Mouse (Mus musculus) thymus, postnatal 36 days (tissue): ENCODE results near the gene Lypd6b.

Experiments
- DNase-seq, 2 experiments: peaks; one replicate each; pipeline ENCODE4 v3.0.0; 2022; ENCODE audit warnings: mixed read lengths in 2 of 2

The Lypd6b gene

DNA sequence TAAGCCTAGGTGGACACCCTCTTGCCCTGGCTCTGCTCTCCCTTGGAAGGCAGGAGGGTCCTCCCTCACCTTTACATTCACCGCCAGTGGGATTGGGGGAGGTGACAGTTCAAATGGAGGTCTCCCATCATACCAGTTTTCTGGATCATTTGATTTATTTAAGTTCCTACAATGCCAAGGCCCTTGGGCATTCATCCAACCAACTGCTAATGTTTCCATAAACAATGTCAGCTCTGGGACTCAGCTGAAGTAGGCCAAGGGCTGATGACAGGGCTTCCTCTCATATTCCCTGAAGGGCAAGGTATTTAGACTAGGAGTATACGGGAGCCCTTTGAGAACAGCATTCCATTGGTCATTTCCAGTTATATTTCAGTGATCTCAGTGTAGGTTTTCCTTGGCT, 170.0 kb downstream of the Lypd6b start:
- DNase-seq, result no peak

DNA sequence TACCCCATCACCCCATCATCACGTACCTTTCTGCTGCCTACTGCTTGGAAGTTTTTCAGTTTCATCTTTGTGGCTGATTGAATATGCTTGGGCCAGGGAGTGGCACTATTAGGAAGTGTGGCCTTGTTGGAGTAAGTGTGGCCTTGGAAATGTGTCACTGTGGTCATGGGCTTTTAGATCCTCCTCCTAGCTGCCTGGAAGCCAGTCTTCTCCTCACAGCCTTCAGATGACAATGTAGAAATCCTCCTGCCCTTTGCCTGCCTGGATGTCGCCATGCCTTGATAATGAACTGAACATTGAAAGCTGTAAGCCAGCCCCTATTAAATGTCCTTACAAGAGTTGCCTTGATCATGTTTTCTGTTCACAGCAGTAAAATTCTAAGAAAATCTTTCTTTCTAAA, 174.5 kb downstream of the Lypd6b start:
- no peak for DNase-seq

DNA sequence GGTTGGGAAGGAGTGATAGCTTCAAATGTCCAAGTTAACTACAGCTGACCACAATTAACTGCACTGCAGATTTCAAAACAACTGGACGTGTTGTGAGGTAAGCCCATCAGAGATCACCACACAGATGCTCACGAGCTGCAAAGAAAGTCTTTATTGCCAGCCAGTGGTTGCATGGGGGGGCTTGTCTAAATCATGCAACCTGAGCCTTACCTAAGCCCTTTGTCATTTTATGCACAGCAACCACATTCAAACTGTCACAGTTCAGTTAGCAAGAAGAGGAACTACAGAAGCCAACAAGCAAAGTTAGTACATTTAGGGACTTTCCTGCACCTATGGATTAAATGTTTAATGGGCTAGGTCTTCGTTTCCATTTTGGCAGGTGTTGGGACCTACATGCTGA, 177.4 kb downstream of the Lypd6b start:
- no peak for DNase-seq

DNA sequence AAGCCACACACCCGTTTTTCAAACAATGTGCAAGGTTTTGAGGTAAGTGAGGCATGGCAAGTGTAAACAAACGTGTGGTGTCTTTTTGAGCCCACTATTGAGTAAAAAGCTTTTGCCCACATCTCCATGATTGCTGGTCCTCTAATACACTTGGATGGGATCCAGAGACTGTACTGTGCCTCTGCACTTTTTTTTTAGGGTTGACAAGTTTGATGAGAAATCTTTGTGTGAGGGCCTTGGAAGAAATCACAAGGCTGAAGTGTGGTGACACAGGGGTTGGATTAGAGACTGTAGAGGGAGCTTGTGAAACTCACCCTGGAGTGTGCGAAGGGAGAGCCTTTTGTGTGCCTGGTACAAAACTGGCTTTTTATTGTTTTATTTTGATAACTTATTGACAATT, 180.3 kb downstream of the Lypd6b start:
- DNase-seq, result no peak

DNA sequence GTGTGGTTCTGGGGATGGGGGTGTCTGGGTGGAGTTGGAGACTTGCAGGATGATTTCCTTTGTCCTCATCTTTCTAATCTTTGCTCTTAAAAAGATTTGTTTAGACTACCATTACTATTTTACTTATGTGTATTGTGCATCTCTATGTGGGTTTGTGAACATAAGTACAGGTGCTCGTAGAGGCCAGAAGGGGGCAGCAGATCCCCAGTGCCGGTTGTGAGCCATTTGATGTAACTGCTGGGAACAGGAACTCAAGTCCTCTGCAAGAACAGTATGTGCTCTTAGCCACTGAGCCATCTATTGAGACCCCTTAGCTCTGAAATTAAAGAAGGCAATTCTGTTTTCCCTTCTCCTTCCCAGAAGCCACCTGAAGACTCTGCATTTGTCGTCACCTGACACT, 183.5 kb downstream of the Lypd6b start:
- DNase-seq, result no peak

DNA sequence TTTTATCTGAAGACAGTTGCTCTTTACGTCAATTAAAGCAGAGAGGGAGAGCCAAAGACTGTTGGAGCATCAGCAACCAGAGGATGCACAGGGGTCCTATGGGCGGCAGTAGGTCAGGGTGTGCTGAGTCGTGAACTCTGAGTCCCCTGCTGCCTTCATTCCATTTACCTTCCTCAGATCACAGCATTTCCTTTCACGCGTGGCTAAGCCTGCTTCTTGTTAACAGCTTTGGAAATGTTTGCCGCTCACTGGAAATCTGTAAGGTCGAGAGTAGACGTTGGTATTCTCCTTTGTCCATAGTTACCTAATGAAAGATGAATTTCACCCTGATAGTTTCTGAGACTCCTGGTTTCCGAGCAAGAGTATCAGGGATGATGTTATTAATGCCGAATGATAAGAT, 191.1 kb downstream of the Lypd6b start:
- no peak for DNase-seq

DNA sequence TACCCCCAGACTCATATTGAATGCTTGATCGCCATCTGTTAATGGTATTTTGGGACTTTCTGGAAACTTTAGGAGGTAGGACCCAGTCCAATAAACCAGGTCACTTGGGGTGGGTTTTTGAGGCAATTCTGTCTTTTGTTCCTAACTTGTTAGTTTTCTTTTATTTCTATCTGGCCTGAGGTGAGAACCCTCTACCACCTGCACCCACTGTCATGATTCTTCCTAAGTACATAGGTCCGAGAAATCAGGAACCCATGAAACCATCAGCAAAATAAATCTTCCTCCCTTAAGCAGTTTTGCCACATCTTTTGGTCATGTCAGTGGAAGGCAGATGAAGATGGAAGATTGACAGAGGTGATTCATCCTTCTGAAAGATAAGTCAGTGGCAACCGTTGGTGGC, 192.5 kb downstream of the Lypd6b start:
- DNase-seq, result no peak

DNA sequence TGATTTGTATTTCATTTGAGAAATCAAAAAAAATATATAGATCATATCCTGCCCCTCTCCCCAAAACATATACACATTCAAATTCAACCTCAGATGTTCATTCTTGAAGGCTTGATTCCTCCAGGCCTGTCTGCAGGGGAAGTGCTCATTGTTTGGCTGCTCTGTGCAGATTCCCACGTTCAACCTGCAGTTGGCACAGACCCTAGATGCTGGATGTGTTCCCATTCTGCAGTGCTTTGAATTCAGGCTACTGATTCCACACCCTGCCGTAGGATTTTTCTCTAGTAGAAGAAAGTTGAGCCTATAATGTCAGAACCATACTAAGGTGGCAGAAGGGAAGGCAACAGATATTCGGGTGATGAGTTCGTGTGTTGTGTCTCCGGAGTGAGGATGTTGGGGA, 195.5 kb downstream of the Lypd6b start:
- DNase-seq, result no peak

DNA sequence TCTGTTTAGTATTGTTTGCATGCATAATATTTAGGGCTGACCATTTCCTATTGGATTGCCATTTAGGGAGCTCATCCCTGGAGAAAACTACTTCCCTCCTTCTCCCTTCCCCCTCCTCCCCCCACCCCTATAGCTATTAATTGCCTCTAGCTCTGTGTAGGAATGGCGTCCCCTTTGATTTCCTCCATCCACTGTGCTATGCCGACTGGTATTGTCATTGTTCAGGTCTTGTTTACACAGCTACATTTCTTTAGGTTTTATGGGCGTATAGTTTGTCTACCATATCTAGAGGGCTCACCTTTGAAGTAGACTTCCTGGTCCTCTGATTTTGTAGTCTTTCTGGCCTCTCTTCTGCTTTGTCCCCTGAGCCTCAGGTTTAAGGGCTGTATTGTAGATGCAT, 197.3 kb downstream of the Lypd6b start:
- no peak for DNase-seq

DNA sequence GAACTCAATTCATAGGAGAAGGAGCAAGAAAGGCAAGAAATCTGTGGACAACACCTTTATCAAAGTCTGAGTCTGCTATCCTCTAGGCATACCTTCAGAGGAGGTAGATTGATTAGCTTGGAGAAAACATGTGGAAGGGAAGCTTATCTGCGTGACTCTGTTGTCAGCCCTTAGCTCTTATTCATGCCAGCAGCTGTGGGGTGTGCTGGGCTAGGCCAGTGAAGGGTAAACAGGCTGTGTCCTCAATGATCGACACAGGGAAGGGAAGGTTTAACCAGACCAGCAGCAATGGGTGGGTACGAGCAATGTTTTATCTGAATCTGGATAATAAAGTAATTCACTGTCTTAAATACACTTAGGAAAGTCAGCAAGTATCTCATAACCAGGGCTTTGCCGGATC, 208.4 kb downstream of the Lypd6b start:
- no peak for DNase-seq

DNA sequence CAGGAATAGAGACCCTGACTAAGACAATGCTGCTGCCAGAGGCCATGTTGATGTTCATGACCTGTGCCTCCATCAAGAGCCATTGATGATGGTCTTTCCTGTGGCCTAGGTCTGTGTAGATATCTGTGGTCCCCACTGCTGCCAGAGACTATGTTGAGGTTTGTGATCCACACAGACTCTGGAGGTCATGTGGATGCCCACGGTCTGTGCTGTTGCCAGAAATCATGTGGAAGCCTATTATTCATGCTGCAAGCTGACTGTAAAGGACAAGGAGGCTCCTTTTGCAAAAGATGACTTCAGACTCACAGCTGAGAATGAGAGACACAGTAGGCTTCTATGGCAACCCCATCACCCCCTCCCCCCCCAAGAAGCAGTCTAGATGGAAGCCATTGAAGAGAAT, 209.7 kb downstream of the Lypd6b start:
- DNase-seq, result no peak
